Mouse (Mus musculus): ENCODE results near the gene Hist1h2bc. TPM values are rescaled to one million over a fixed set of nuclear protein-coding genes. Genes with fewer than 3 reads are reported as not detected.

The Hist1h2bc gene
- polyA plus RNA-seq, 1 experiment from 2014 or later = 104 TPM

DNA sequence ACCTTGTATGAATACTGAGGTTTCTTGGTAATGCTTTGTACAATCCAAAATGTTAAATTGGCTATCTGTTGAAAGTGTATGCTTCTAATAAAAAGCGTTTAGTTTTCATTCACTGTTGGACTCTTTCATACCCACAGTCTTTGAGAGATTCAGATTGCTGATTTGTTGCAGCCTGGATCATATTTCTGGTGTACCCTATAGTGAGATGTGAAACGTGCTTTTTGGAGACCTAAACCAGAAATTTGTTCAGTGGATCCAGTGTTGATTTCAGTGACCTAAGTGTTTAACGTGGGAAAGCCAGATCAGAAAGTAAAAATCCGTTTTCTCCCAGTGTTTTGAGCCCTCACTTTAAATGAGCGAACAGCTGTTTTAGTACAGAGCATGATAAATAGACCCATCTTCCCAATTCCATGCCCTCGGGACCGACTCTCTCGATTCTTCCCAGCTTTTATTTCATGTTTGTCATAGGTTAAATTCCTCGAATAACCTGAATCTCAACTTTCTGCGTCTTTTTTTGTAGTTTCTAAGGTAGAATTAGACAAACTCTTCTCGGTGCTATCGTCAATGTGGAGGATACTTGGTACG is 56.3 kb downstream of the Hist1h2bc start:
- H3K4me3 ChIP-seq (replicated peaks) = peak overlapping the region; percentile 64
- H3K9ac ChIP-seq = peak overlapping the region; percentile 39; the same call in 1 of the 2 replicates
- H3K9me3 ChIP-seq = no peaks in the 10 kb centered on the region
- H3K4me1 ChIP-seq = 0 out of 2 replicates have a peak, but pooled peaks cover 2% of the 10 kb centered on the region
- no peak for ATAC-seq (ENCODE audit: insufficient read depth, low FRiP score, low read depth)
- H3K27ac ChIP-seq = peak overlapping the region; percentile 99
- no peaks in the 10 kb centered on the region for H3K27me3 ChIP-seq (replicated peaks)
- no peaks in the 10 kb centered on the region for H3K36me3 ChIP-seq
- peak overlapping the region; percentile 95 for H3K4me2 ChIP-seq
- WGBS = 17% methylated on average over 13 of the region's 13 CpGs

DNA sequence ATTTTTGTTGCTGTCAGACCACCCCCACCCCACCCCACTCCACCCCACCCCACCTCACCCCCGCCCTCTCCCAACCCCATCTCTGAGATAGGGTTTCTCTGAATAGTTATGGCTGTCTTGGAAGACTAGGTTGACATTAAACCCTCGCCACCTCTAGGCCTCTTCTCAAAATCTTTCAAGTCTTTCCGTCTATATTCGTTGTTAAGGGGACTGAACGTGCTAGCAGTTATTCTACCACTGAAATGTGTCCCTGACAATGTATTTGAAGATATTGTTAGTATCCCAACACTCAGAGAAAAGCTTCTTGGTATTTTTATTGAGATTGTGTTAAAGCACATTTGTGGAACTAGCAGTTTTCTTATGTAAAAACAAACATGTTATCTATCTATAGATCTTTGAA is 56.9 kb downstream of the Hist1h2bc start:
- Histone ChIP-seq H3K36me3 (no peaks in the 10 kb centered on the region), H3K27me3 (replicated peaks) (no peaks in the 10 kb centered on the region), H3K27ac (peak overlapping the region; percentile 99; the same call in 1 of the 2 replicates), H3K4me3 (replicated peaks) (peak overlapping the region; percentile 64; the same call in 1 of the 2 replicates), H3K4me2 (peak overlapping the region; percentile 95), H3K9me3 (no peaks in the 10 kb centered on the region), H3K4me1 (0 out of 2 replicates have a peak, but pooled peaks cover 2% of the 10 kb centered on the region), H3K9ac (no peak overlapping the region)
- WGBS = 51% methylated on average over 5 of the region's 5 CpGs
- no peak for ATAC-seq (ENCODE audit: insufficient read depth, low FRiP score, low read depth)

DNA sequence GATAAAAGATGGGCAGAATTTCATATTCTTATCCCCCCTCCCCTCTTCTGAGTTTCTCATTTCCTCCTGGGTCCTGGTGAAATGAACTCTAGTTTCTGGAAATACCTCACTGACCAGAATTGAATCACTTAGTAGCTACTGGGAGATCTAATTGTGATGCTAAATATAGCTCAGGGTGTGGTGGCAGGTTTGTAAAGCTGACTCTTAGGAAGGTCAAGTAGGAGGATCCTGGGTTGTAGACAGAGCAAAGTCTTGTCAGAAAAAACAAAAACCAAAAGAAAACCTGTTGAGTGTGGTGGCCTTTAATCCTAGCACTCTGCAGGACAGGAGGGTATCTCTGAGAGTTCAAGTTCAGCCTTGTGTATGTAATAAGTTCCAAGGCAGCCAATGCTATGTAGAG is 58.0 kb downstream of the Hist1h2bc start:
- no peak overlapping the region for H3K4me3 ChIP-seq (replicated peaks)
- no peak overlapping the region for H3K9ac ChIP-seq
- no peak for ATAC-seq (ENCODE audit: insufficient read depth, low FRiP score, low read depth)
- no peak overlapping the region for H3K27ac ChIP-seq
- H3K36me3 ChIP-seq = no peaks in the 10 kb centered on the region
- H3K9me3 ChIP-seq = no peaks in the 10 kb centered on the region
- H3K4me1 ChIP-seq = 0 out of 2 replicates have a peak, but pooled peaks cover 3% of the 10 kb centered on the region
- H3K4me2 ChIP-seq = no peak overlapping the region
- no peaks in the 10 kb centered on the region for H3K27me3 ChIP-seq (replicated peaks)

Small RNA genes lying within 50 kb of the gene (microRNA-seq; reads per million reads assigned to microRNA genes)
- gene Gm44350 = not detected

Other genes starting within 250 kb of the Hist1h2bc start
- 0.09 and 0.22 TPM in 2 replicates for gene Btn1a1, start 218.3 kb upstream of the Hist1h2bc start, polyA plus RNA-seq (2015; fragmentation: Nextera tagmentation; extraction: Ambion mirVana)
- gene Btn2a2, start 195.3 kb upstream of the Hist1h2bc start, polyA plus RNA-seq (2015; fragmentation: Nextera tagmentation; extraction: Ambion mirVana) = 0.08 and 0.15 TPM in 2 replicates
- 6.1 and 7.3 TPM in 2 replicates for gene Hist1h4h, start 153.1 kb upstream of the Hist1h2bc start, polyA plus RNA-seq (2015; fragmentation: Nextera tagmentation; extraction: Ambion mirVana)
- gene Hist1h2af, start 150.3 kb upstream of the Hist1h2bc start, polyA plus RNA-seq (2015; fragmentation: Nextera tagmentation; extraction: Ambion mirVana) = 4.1 and 13.0 TPM in 2 replicates
- gene Hist1h3g, start 148.8 kb upstream of the Hist1h2bc start, polyA plus RNA-seq (2015; fragmentation: Nextera tagmentation; extraction: Ambion mirVana) = 6.5 and 7.3 TPM in 2 replicates
- gene Hist1h2bh, start 140.8 kb upstream of the Hist1h2bc start, polyA plus RNA-seq (2015; fragmentation: Nextera tagmentation; extraction: Ambion mirVana) = 1.0 and 1.5 TPM in 2 replicates
- gene Hist1h3f, start 140.1 kb upstream of the Hist1h2bc start, polyA plus RNA-seq (2015; fragmentation: Nextera tagmentation; extraction: Ambion mirVana) = 0.83 and 0.94 TPM in 2 replicates
- gene Hist1h4f, start 132.6 kb upstream of the Hist1h2bc start, polyA plus RNA-seq (2015; fragmentation: Nextera tagmentation; extraction: Ambion mirVana) = 1.7 and 2.0 TPM in 2 replicates
- 0.89 and 0.98 TPM in 2 replicates for gene Hist1h1d, start 130.9 kb upstream of the Hist1h2bc start, polyA plus RNA-seq (2015; fragmentation: Nextera tagmentation; extraction: Ambion mirVana)
- gene Hist1h3e, start 121.8 kb upstream of the Hist1h2bc start, polyA plus RNA-seq (2015; fragmentation: Nextera tagmentation; extraction: Ambion mirVana) = 6.7 TPM in 2 replicates
- gene Hist1h2ae, start 113.0 kb upstream of the Hist1h2bc start, polyA plus RNA-seq (2015; fragmentation: Nextera tagmentation; extraction: Ambion mirVana) = 95.8 and 121 TPM in 2 replicates
- gene Hist1h2bg, start 112.8 kb upstream of the Hist1h2bc start, polyA plus RNA-seq (2015; fragmentation: Nextera tagmentation; extraction: Ambion mirVana) = 11.7 and 17.0 TPM in 2 replicates
- gene Hist1h2bf, start 110.0 kb upstream of the Hist1h2bc start, polyA plus RNA-seq (2015; fragmentation: Nextera tagmentation; extraction: Ambion mirVana) = 3.5 and 3.8 TPM in 2 replicates
- gene Hist1h2ad, start 109.8 kb upstream of the Hist1h2bc start, polyA plus RNA-seq (2015; fragmentation: Nextera tagmentation; extraction: Ambion mirVana) = 2.4 and 3.4 TPM in 2 replicates
- 5.7 and 7.9 TPM in 2 replicates for gene Hist1h3d, start 108.4 kb upstream of the Hist1h2bc start, polyA plus RNA-seq (2015; fragmentation: Nextera tagmentation; extraction: Ambion mirVana)
- gene Hist1h4d, start 102.6 kb upstream of the Hist1h2bc start, polyA plus RNA-seq (2015; fragmentation: Nextera tagmentation; extraction: Ambion mirVana) = 117 and 130 TPM in 2 replicates
- 2.9 TPM in 2 replicates for gene Hist1h2be, start 63.1 kb upstream of the Hist1h2bc start, polyA plus RNA-seq (2015; fragmentation: Nextera tagmentation; extraction: Ambion mirVana)
- gene Hist1h1e, start 61.6 kb upstream of the Hist1h2bc start, polyA plus RNA-seq (2015; fragmentation: Nextera tagmentation; extraction: Ambion mirVana) = 24.6 and 25.3 TPM in 2 replicates
- gene Hist1h2ac, start 251 bp upstream of the Hist1h2bc start, polyA plus RNA-seq (2015; fragmentation: Nextera tagmentation; extraction: Ambion mirVana) = 1.9 and 2.4 TPM in 2 replicates
- gene Hist1h1t, start 11.6 kb downstream of the Hist1h2bc start, polyA plus RNA-seq (2015; fragmentation: Nextera tagmentation; extraction: Ambion mirVana) = 0.19 TPM in 1 of 2 replicates, not detected in the other
- gene Hist1h4c, start 14.3 kb downstream of the Hist1h2bc start, polyA plus RNA-seq (2015; fragmentation: Nextera tagmentation; extraction: Ambion mirVana) = 4.0 and 6.1 TPM in 2 replicates
- 7.9 and 8.8 TPM in 2 replicates for gene Hfe, start 26.7 kb downstream of the Hist1h2bc start, polyA plus RNA-seq (2015; fragmentation: Nextera tagmentation; extraction: Ambion mirVana)
- gene Hist1h1c, start 54.6 kb downstream of the Hist1h2bc start, polyA plus RNA-seq (2015; fragmentation: Nextera tagmentation; extraction: Ambion mirVana) = 50.6 and 54.3 TPM in 2 replicates
- 5.5 and 5.7 TPM in 2 replicates for gene Hist1h3c, start 61.4 kb downstream of the Hist1h2bc start, polyA plus RNA-seq (2015; fragmentation: Nextera tagmentation; extraction: Ambion mirVana)
- 2.5 and 3.4 TPM in 2 replicates for gene Hist1h2bb, start 62.5 kb downstream of the Hist1h2bc start, polyA plus RNA-seq (2015; fragmentation: Nextera tagmentation; extraction: Ambion mirVana)
- 43.8 and 63.1 TPM in 2 replicates for gene Hist1h2ab, start 66.9 kb downstream of the Hist1h2bc start, polyA plus RNA-seq (2015; fragmentation: Nextera tagmentation; extraction: Ambion mirVana)
- 7.4 and 10.6 TPM in 2 replicates for gene Hist1h3b, start 68.1 kb downstream of the Hist1h2bc start, polyA plus RNA-seq (2015; fragmentation: Nextera tagmentation; extraction: Ambion mirVana)
- gene Hist1h4b, start 72.8 kb downstream of the Hist1h2bc start, polyA plus RNA-seq (2015; fragmentation: Nextera tagmentation; extraction: Ambion mirVana) = 3.5 and 4.1 TPM in 2 replicates
- gene Hist1h4a, start 77.0 kb downstream of the Hist1h2bc start, polyA plus RNA-seq (2015; fragmentation: Nextera tagmentation; extraction: Ambion mirVana) = 0.42 and 0.55 TPM in 2 replicates
- gene Hist1h3a, start 78.2 kb downstream of the Hist1h2bc start, polyA plus RNA-seq (2015; fragmentation: Nextera tagmentation; extraction: Ambion mirVana) = 4.8 and 6.9 TPM in 2 replicates
- gene Hist1h1a, start 79.5 kb downstream of the Hist1h2bc start, polyA plus RNA-seq (2015; fragmentation: Nextera tagmentation; extraction: Ambion mirVana) = 2.0 and 2.9 TPM in 2 replicates
- gene Trim38, start 85.7 kb downstream of the Hist1h2bc start, polyA plus RNA-seq (2015; fragmentation: Nextera tagmentation; extraction: Ambion mirVana) = 0.06 TPM in 1 of 2 replicates, not detected in the other
- gene Slc17a2, start 122.8 kb downstream of the Hist1h2bc start, polyA plus RNA-seq (2015; fragmentation: Nextera tagmentation; extraction: Ambion mirVana) = 0.13 and 0.15 TPM in 2 replicates
- gene Slc17a3, start 155.2 kb downstream of the Hist1h2bc start, polyA plus RNA-seq (2015; fragmentation: Nextera tagmentation; extraction: Ambion mirVana) = 0.34 and 0.36 TPM in 2 replicates
- gene Slc17a1, start 183.6 kb downstream of the Hist1h2bc start, polyA plus RNA-seq (2015; fragmentation: Nextera tagmentation; extraction: Ambion mirVana) = 0.06 and 0.19 TPM in 2 replicates
- 4.0 and 4.7 TPM in 2 replicates for gene Slc17a4, start 230.8 kb downstream of the Hist1h2bc start, polyA plus RNA-seq (2015; fragmentation: Nextera tagmentation; extraction: Ambion mirVana)
- not detected in 2 replicates for gene Hist1h2ba, start 250.0 kb downstream of the Hist1h2bc start, polyA plus RNA-seq (2015; fragmentation: Nextera tagmentation; extraction: Ambion mirVana)